Mouse (Mus musculus): ENCODE measurements around the gene Man2b2. TPM values are rescaled to one million over a fixed set of nuclear protein-coding genes. Genes with fewer than 3 reads are reported as not detected.

Man2b2 gene
- polyA plus RNA-seq, 1 experiment from 2014 or later: 7.6 TPM

DNA sequence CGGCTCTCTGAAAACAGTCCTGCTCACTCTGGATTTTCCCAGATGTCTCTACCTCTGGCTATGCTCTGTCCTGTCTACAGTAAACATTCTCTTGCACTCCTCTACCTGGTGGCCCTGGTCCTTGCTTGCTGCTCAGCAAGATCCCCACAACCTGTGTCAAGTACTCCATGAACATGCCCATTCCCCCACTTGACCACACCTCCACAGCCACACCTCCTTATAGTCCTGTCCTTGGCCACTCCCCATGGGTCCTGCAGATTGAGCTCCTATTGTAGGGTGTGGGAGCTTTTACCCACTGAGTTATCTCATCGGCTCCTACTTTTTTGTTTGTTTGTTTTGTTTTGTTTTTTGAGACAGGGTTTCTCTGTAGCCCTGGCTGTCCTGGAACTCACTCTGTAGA lies 51.6 kb downstream of the Man2b2 start:
- Histone ChIP-seq H3K4me1 (peaks cover 6% of the 10 kb centered on the region; the same call in 1 of the 2 replicates), H3K27ac (no peak overlapping the region), H3K4me3 (no peak overlapping the region), H3K27me3 (ENCODE audit: low read depth, poor library complexity, severe bottlenecking) (no peaks in the 10 kb centered on the region), H3K36me3 (no peaks in the 10 kb centered on the region), H3K9me3 (replicated peaks) (no peaks in the 10 kb centered on the region; the same call in 1 of the 2 replicates)
- DNase-seq (ENCODE audit: low spot score): no peak
- WGBS: 94% methylated on average over 1 of the region's 2 CpGs

DNA sequence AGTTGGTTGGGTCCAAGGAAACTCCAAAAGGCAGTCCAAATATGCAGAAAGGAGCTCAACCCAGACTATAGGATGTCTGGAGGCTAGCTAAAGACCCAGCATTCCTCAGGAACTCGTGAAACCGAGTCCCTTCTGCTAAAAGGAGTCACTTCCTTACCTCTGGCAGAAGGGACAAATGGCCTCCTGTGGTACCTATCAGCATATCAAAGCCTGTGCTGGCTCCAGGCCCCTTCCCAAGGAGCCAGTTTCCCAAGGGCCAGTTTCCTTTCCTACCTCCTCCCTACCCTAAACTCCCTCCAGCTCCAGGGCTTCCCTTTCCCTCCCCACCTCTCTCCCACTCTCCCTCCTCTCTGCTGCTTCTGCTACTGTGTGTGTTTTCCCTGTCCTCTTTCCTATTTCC lies 53.3 kb downstream of the Man2b2 start:
- Histone ChIP-seq H3K27ac (no peak overlapping the region), H3K36me3 (no peaks in the 10 kb centered on the region), H3K4me3 (no peak overlapping the region), H3K9me3 (replicated peaks) (no peaks in the 10 kb centered on the region; the same call in 1 of the 2 replicates), H3K27me3 (ENCODE audit: low read depth, poor library complexity, severe bottlenecking) (no peaks in the 10 kb centered on the region), H3K4me1 (peaks cover 6% of the 10 kb centered on the region; the same call in 1 of the 2 replicates)
- 7% methylated on average over 2 of the region's 2 CpGs for WGBS
- no peak for DNase-seq (ENCODE audit: low spot score)

GRCm38 (mm10) chr5:36776021-36776575 lies 54.4 kb downstream of the Man2b2 start:
- Histone ChIP-seq H3K4me1 (peaks cover 6% of the 10 kb centered on the region; the same call in 1 of the 2 replicates), H3K27ac (0 out of 2 replicates have a peak overlapping the region, but pooled peaks have one; percentile 0)
- DNase-seq (ENCODE audit: low spot score): no peak

GRCm38 (mm10) chr5:36775317-36775716 lies 55.1 kb downstream of the Man2b2 start:
- no peaks in the 10 kb centered on the region for H3K27me3 ChIP-seq (ENCODE audit: low read depth, poor library complexity, severe bottlenecking)
- H3K4me1 ChIP-seq: peaks cover 6% of the 10 kb centered on the region; the same call in 1 of the 2 replicates
- DNase-seq (ENCODE audit: low spot score): no peak
- no peak overlapping the region for H3K27ac ChIP-seq
- H3K9me3 ChIP-seq (replicated peaks): no peaks in the 10 kb centered on the region; the same call in 1 of the 2 replicates
- H3K4me3 ChIP-seq: no peak overlapping the region
- WGBS: 84% methylated on average over 2 of the region's 2 CpGs
- no peaks in the 10 kb centered on the region for H3K36me3 ChIP-seq

More at GRCm38 (mm10) chr5:36776021-36776575, 54.4 kb downstream of the Man2b2 start:
- WGBS: 30% methylated on average over 9 of the region's 9 CpGs
- Histone ChIP-seq H3K36me3 (no peaks in the 10 kb centered on the region), H3K9me3 (replicated peaks) (no peaks in the 10 kb centered on the region; the same call in 1 of the 2 replicates), H3K4me3 (no peak overlapping the region), H3K27me3 (ENCODE audit: low read depth, poor library complexity, severe bottlenecking) (no peaks in the 10 kb centered on the region)

- WGBS: 87% methylated on average over 5 of the region's 5 CpGs
- H3K4me3 ChIP-seq: no peak overlapping the region
- no peak for DNase-seq (ENCODE audit: low spot score)
- no peaks in the 10 kb centered on the region for H3K36me3 ChIP-seq
- H3K27me3 ChIP-seq (ENCODE audit: low read depth, poor library complexity, severe bottlenecking): no peaks in the 10 kb centered on the region
- H3K27ac ChIP-seq: no peak overlapping the region
- no peaks in the 10 kb centered on the region for H3K9me3 ChIP-seq (replicated peaks)
- H3K4me1 ChIP-seq: peaks cover 6% of the 10 kb centered on the region; the same call in 1 of the 2 replicates
Measured at GRCm38 (mm10) chr5:36772586-36772985, 57.9 kb downstream of the Man2b2 start.

DNA sequence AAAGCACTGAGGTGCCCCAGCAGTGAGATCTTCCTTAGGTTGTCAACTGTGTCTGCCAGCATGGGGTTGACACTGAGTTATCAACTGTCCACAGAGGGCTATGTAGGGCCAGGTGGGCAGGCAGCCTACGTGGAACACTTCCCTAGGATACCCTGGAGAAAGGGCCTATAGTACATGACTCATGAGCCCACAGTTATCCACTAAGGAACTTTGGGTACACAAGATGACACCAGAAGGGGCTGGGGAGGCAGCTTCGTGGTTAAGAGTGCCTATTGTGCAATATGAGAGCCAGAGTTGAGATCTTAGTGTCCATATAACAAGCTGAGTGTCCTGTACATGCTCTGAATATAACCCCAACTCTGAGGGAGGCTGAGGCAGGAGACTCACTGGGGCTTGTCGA lies 60.9 kb downstream of the Man2b2 start:
- Histone ChIP-seq H3K4me1 (peaks cover 9% of the 10 kb centered on the region; the same call in 1 of the 2 replicates), H3K9me3 (replicated peaks) (no peaks in the 10 kb centered on the region), H3K4me3 (no peak overlapping the region), H3K27ac (no peak overlapping the region), H3K36me3 (no peaks in the 10 kb centered on the region), H3K27me3 (ENCODE audit: low read depth, poor library complexity, severe bottlenecking) (no peaks in the 10 kb centered on the region)
- no peak for DNase-seq (ENCODE audit: low spot score)
- 70% methylated on average over 3 of the region's 3 CpGs for WGBS

DNA sequence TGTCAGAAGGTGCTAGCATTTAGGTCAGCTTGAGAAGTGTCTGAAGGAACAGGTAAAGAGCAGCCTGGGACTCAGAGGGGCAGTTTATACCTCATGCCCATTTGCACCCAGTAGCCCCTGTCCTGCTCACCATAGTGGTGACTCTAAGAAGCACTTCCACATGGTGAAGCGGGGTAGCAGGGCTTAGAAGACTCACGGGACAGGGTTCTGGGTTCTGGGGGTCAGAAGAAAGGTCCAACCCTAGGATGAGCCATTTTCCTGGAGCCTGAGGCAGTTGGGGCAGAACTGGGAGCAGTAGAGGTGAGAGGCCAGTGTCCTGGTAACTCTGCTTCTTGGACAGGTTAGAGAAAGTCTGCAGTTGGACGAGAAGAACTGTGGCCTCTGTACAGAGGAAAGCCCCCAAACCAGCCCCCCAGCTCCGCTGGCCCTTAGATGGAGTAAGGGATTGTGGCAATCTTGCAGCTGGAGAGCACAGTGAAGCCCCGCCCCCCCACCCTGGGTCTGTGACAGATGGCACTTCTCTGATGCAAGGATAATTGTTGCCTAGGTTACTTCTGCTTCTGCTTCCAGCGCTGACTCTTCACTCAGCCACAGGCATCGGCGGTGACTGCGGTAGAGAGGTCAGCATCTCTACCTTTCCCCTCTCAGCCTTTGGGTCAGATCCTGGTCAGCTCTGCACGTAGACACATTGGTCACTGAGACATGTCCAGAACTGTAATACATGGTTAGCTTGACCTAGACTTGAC lies 63.3 kb downstream of the Man2b2 start:
- Histone ChIP-seq H3K36me3 (no peaks in the 10 kb centered on the region), H3K4me1 (peaks cover 28% of the 10 kb centered on the region), H3K27ac (no peak overlapping the region), H3K27me3 (ENCODE audit: low read depth, poor library complexity, severe bottlenecking) (no peaks in the 10 kb centered on the region), H3K9me3 (replicated peaks) (no peaks in the 10 kb centered on the region), H3K4me3 (no peak overlapping the region)
- 32% methylated on average over 10 of the region's 10 CpGs for WGBS
- DNase-seq (ENCODE audit: low spot score): no peak

DNA sequence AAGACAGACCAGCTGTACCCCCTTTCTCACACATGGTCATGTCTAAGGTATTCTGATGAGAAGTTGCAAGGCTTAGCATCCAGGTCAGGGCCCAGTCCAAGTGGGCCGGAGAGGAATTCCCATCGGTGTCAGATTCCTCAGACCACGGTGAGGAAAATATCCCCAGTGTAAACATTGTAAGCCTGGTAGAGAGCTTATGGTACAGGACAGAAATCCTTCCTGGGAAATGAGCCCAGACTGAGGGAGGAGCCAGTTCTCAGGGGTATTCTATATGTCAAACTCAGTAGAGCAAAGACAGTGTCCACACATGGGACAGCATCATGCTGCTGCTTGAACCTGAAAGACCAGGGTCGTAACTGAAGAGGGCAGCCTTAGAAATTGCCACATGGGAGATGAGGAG lies 70.6 kb downstream of the Man2b2 start:
- no peak overlapping the region for H3K4me3 ChIP-seq
- H3K36me3 ChIP-seq: no peaks in the 10 kb centered on the region
- H3K9me3 ChIP-seq (replicated peaks): no peaks in the 10 kb centered on the region
- no peaks in the 10 kb centered on the region for H3K27me3 ChIP-seq (ENCODE audit: low read depth, poor library complexity, severe bottlenecking)
- no peak overlapping the region for H3K27ac ChIP-seq
- no peak for DNase-seq (ENCODE audit: low spot score)
- peaks cover 19% of the 10 kb centered on the region for H3K4me1 ChIP-seq
- 79% methylated on average over 4 of the region's 4 CpGs for WGBS

DNA sequence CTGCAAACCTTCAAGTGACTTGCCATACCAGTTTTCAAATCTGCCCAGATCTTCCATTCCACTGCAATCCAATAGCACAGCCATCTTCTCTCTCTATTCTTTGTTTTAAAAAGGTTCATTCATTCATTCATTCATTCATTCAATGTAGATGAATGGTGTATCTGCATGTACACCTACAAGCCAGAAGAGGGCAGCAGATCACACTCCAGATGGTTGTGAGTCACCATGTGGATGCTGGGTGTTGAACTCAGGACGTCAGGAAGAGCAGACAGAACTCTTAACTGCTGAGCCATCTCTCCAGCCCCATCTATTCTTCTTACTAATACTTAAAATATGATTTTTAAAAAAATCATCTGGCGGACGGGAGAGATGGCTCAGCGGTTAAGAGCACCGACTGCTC lies 73.4 kb downstream of the Man2b2 start:
- DNase-seq (ENCODE audit: low spot score): no peak
- Histone ChIP-seq H3K27me3 (ENCODE audit: low read depth, poor library complexity, severe bottlenecking) (no peaks in the 10 kb centered on the region), H3K4me1 (no peaks in the 10 kb centered on the region), H3K36me3 (no peaks in the 10 kb centered on the region), H3K27ac (no peak overlapping the region), H3K4me3 (no peak overlapping the region), H3K9me3 (replicated peaks) (no peaks in the 10 kb centered on the region)
- 70% methylated on average over 5 of the region's 5 CpGs for WGBS

Other genes with a start within 250 kb of the Man2b2 start
- 32.0 and 38.2 TPM in 2 replicates for gene Tbc1d14, start 237.4 kb downstream of the Man2b2 start, polyA plus RNA-seq (2016; fragmentation: Nextera tagmentation; extraction: Ambion mirVana)
- gene D5Ertd579e, start 134.6 kb downstream of the Man2b2 start, polyA plus RNA-seq (2016; fragmentation: Nextera tagmentation; extraction: Ambion mirVana): 22.5 and 25.1 TPM in 2 replicates
- gene Bloc1s4, start 82.0 kb downstream of the Man2b2 start, polyA plus RNA-seq (2016; fragmentation: Nextera tagmentation; extraction: Ambion mirVana): 23.7 and 25.5 TPM in 2 replicates
- 517 and 533 TPM in 2 replicates for gene Mrfap1, start 33.9 kb downstream of the Man2b2 start, polyA plus RNA-seq (2016; fragmentation: Nextera tagmentation; extraction: Ambion mirVana)
- 0.23 and 1.0 TPM in 2 replicates for gene Ppp2r2c, start 37.9 kb upstream of the Man2b2 start, polyA plus RNA-seq (2016; fragmentation: Nextera tagmentation; extraction: Ambion mirVana)
- 6.1 and 6.7 TPM in 2 replicates for gene Wfs1, start 158.6 kb upstream of the Man2b2 start, polyA plus RNA-seq (2016; fragmentation: Nextera tagmentation; extraction: Ambion mirVana)